Mouse (Mus musculus): Measurements from ENCODE around the gene Shoc2. TPM values are rescaled to one million over a fixed set of nuclear protein-coding genes. Genes with fewer than 3 reads are reported as not detected.
"Not testable (repeated sequence)": the region's sequence is repeated elsewhere in the genome, so short reads cannot be mapped to it uniquely, and the experiment has no call there.

The Shoc2 gene
- total and polyA plus RNA-seq, 2 experiments from 2014 or later: 49.4 to 77.3 TPM

GRCm38 (mm10) chr19:53942342-53942741, 1.8 kb upstream of the Shoc2 start:
- H3K9ac ChIP-seq (replicated peaks; ENCODE audit: low read length, poor library complexity, severe bottlenecking): no peak overlapping the region
- H3K36me3 ChIP-seq (ENCODE audit: insufficient read depth, low read length): no peaks in the 10 kb centered on the region
- DNase-seq (ENCODE audit: low spot score) (no peak), ATAC-seq (ENCODE audit: low FRiP score) (no peak)
- no peak overlapping the region for H3K4me2 ChIP-seq (ENCODE audit: low read depth, low read length, poor library complexity, severe bottlenecking)
- 97% methylated on average over 2 of the region's 2 CpGs for WGBS
- no peak overlapping the region for H3K4me3 ChIP-seq (ENCODE audit: low read depth, low read length)
- H3K9me3 ChIP-seq (ENCODE audit: low read length): no peaks in the 10 kb centered on the region
- H3K27ac ChIP-seq (ENCODE audit: low read depth, low read length): no peak overlapping the region
- no peaks in the 10 kb centered on the region for H3K27me3 ChIP-seq (ENCODE audit: insufficient read depth, low read length)
- peaks cover 6% of the 10 kb centered on the region; the same call in 1 of the 2 replicates for H3K4me1 ChIP-seq (ENCODE audit: insufficient read depth, low read length)
- TF ChIP-seq CTCF (IDR thresholded peaks at IDR 0.05): no peak

DNA sequence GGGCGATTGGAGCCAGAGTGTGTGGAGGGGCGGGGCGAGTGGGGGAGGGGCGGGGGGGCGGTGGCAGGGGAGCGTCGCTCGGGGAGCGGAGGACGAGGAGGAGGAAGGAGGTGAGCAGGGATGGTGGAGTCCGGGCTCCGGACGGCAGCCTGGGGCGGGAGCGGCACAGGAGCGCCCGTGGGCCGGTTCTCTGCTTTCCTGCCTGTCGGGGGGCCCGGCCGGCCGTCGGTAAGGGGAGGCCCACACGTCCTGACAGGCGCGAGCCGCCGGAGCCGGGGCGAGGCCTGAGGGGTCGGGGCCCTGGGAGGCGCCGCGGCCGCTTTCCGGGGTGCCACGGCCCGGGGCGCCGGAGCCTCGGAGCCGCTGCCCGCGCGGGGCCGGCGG, 672 bp downstream of the Shoc2 start:
- H3K4me1 ChIP-seq (ENCODE audit: insufficient read depth, low read length): peaks cover 6% of the 10 kb centered on the region; the same call in 1 of the 2 replicates
- DNase-seq (ENCODE audit: low spot score) (no peak), ATAC-seq (ENCODE audit: low FRiP score) (peak; percentile 65)
- no peaks in the 10 kb centered on the region for H3K36me3 ChIP-seq (ENCODE audit: insufficient read depth, low read length)
- peak overlapping the region; percentile 87 for H3K9ac ChIP-seq (replicated peaks; ENCODE audit: low read length, poor library complexity, severe bottlenecking)
- H3K9me3 ChIP-seq (ENCODE audit: low read length): no peaks in the 10 kb centered on the region
- no peaks in the 10 kb centered on the region for H3K27me3 ChIP-seq (ENCODE audit: insufficient read depth, low read length)
- H3K4me2 ChIP-seq (ENCODE audit: low read depth, low read length, poor library complexity, severe bottlenecking): peak overlapping the region; percentile 53
- H3K4me3 ChIP-seq (ENCODE audit: low read depth, low read length): peak overlapping the region; percentile 76
- TF ChIP-seq CTCF (IDR thresholded peaks at IDR 0.05): no peak
- H3K27ac ChIP-seq (ENCODE audit: low read depth, low read length): peak overlapping the region; percentile 86
- 1% methylated on average over 24 of the region's 47 CpGs for WGBS

DNA sequence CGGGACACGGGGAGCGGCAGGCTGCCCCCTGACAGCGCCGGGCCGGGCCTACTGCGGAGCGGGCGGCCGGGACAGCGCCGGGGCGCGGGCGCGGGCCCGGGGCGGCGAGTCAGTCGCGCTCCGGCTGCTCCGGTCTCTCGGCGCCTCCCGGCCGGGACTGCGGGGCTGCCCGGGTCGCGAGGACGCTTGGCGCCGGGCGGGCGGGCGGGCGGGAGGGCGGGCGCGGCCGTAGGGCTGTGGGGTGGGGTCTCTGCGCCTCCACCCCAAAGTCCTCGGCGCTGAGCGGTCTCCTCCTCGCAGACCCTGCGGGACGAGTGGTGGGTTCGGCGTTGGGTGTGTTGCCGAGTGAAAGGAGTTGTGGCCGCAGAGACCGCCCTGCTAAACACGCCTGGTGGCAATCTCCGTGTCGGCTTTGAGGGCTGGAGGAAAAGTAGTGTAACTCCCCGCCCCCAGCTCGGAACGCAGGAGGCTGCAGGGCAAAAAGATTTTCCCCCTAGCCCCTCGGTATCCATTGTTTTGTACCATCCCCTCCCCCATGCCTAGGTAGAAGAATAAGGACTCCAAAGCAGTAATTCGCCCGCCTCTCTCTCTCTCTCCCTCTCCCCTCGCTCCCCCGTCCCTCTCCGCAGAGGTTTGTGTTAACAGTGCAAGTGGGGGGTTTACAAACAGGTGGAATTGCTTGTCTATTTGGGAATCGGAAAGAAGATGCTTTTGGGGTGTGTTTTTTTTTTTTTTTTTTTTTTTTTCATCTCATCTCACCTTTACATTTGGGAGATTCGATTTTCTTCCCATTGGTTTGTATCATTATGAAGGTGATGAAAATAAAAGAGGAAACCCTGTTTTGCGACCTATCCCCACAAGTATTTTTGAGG, 1.3 kb downstream of the Shoc2 start:
- no peaks in the 10 kb centered on the region for H3K27me3 ChIP-seq (ENCODE audit: insufficient read depth, low read length)
- peak; percentile 47 for DNase-seq (ENCODE audit: low spot score)
- no peaks in the 10 kb centered on the region for H3K9me3 ChIP-seq (ENCODE audit: low read length)
- H3K4me2 ChIP-seq (ENCODE audit: low read depth, low read length, poor library complexity, severe bottlenecking): peak overlapping the region; percentile 53
- peak overlapping the region; percentile 86 for H3K27ac ChIP-seq (ENCODE audit: low read depth, low read length)
- no peaks in the 10 kb centered on the region for H3K36me3 ChIP-seq (ENCODE audit: insufficient read depth, low read length)
- peaks cover 6% of the 10 kb centered on the region; the same call in 1 of the 2 replicates for H3K4me1 ChIP-seq (ENCODE audit: insufficient read depth, low read length)
- peak overlapping the region; percentile 76 for H3K4me3 ChIP-seq (ENCODE audit: low read depth, low read length)
- no peak for TF ChIP-seq CTCF (IDR thresholded peaks at IDR 0.05)
- 1% methylated on average over 37 of the region's 69 CpGs for WGBS
- peak overlapping the region; percentile 87 for H3K9ac ChIP-seq (replicated peaks; ENCODE audit: low read length, poor library complexity, severe bottlenecking)
- no peak; the same call in 1 of the 2 replicates for ATAC-seq (ENCODE audit: low FRiP score)

DNA sequence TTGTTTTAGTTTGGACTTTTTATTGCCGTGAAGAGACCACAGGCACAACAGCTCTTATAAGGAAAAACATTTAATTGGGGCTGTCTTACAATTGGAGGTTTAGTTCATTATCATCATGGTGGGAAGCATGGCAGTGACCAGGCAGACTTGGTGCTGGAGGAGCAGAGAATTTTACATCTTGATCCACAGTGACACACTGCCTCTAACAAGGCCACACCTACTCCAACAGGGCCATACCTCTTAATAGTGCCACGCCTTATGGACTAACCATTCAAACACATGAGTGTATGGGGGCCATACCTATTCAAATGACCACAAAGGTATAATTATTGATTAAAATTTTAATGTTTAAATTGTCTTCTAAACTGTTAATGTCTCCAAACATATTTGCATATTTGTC, 13.4 kb downstream of the Shoc2 start:
- ATAC-seq (ENCODE audit: low FRiP score) (no peak), DNase-seq (ENCODE audit: low spot score) (no peak)
- H3K27me3 ChIP-seq (ENCODE audit: insufficient read depth, low read length): no peaks in the 10 kb centered on the region
- no peaks in the 10 kb centered on the region for H3K9me3 ChIP-seq (ENCODE audit: low read length)
- no peak for TF ChIP-seq CTCF (IDR thresholded peaks at IDR 0.05)
- no peaks in the 10 kb centered on the region for H3K4me1 ChIP-seq (ENCODE audit: insufficient read depth, low read length)
- no peak overlapping the region for H3K4me2 ChIP-seq (ENCODE audit: low read depth, low read length, poor library complexity, severe bottlenecking)
- no peak overlapping the region for H3K9ac ChIP-seq (replicated peaks; ENCODE audit: low read length, poor library complexity, severe bottlenecking)
- WGBS: 96% methylated on average over 2 of the region's 2 CpGs
- no peak overlapping the region for H3K27ac ChIP-seq (ENCODE audit: low read depth, low read length)
- H3K36me3 ChIP-seq (ENCODE audit: insufficient read depth, low read length): no peaks in the 10 kb centered on the region
- no peak overlapping the region for H3K4me3 ChIP-seq (ENCODE audit: low read depth, low read length)

- Histone ChIP-seq H3K9ac (replicated peaks; ENCODE audit: low read length, poor library complexity, severe bottlenecking) (no peak overlapping the region), H3K4me3 (ENCODE audit: low read depth, low read length) (no peak overlapping the region), H3K4me1 (ENCODE audit: insufficient read depth, low read length) (no peaks in the 10 kb centered on the region), H3K9me3 (ENCODE audit: low read length) (no peaks in the 10 kb centered on the region), H3K4me2 (ENCODE audit: low read depth, low read length, poor library complexity, severe bottlenecking) (no peak overlapping the region), H3K36me3 (ENCODE audit: insufficient read depth, low read length) (no peaks in the 10 kb centered on the region), H3K27me3 (ENCODE audit: insufficient read depth, low read length) (no peaks in the 10 kb centered on the region), H3K27ac (ENCODE audit: low read depth, low read length) (no peak overlapping the region)
- 90% methylated on average over 4 of the region's 4 CpGs for WGBS
- no peak for DNase-seq (ENCODE audit: low spot score)
- ATAC-seq (ENCODE audit: low FRiP score): no peak
- no peak for TF ChIP-seq CTCF (IDR thresholded peaks at IDR 0.05)
Measured at GRCm38 (mm10) chr19:53962511-53962910, 18.4 kb downstream of the Shoc2 start.

- H3K27me3 ChIP-seq (ENCODE audit: insufficient read depth, low read length); H3K4me1 ChIP-seq (ENCODE audit: insufficient read depth, low read length): not testable (repeated sequence)
- WGBS: 96% methylated on average over 3 of the region's 3 CpGs
Measured at GRCm38 (mm10) chr19:53964347-53964746, 20.2 kb downstream of the Shoc2 start.

More at GRCm38 (mm10) chr19:53964347-53964746, 20.2 kb downstream of the Shoc2 start:
- not testable (repeated sequence) for ATAC-seq (ENCODE audit: low FRiP score); H3K9ac ChIP-seq (replicated peaks; ENCODE audit: low read length, poor library complexity, severe bottlenecking); DNase-seq (ENCODE audit: low spot score); H3K36me3 ChIP-seq (ENCODE audit: insufficient read depth, low read length); H3K27ac ChIP-seq (ENCODE audit: low read depth, low read length); H3K9me3 ChIP-seq (ENCODE audit: low read length); H3K4me2 ChIP-seq (ENCODE audit: low read depth, low read length, poor library complexity, severe bottlenecking); H3K4me3 ChIP-seq (ENCODE audit: low read depth, low read length)

Data from midbrain, postnatal 0 days (tissue).